Mouse (Mus musculus): ENCODE data around the gene Prss57.

DNA sequence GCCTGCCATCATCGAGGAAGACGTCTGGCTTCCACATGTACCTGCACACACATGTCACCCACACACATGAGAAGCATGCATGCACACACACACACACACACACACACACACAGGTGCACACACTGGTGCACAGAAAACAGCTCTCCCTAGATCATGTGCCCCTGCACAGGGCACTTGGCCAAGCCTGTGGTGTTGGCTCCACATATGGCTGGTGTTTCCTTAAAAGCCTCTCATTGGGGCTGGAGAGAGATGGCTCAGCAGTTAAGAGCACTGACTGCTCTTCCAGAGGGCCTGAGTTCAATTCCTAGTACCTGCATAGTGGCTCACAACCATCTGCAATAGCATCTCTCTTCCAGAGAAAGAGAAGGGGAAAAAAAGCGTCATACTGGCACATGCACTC is 40.8 kb upstream of the Prss57 start:
- TF ChIP-seq POLR2A (IDR thresholded peaks at IDR 0.05; ENCODE audit: borderline replicate concordance, extremely low read depth, insufficient read depth, insufficient read length, poor library complexity, severe bottlenecking) (no peak), CTCF (IDR thresholded peaks at IDR 0.05; ENCODE audit: borderline replicate concordance, extremely low read depth, insufficient read depth, insufficient read length) (no peak)

All from brain, embryonic 14.5 days (tissue).